Mouse (Mus musculus): ENCODE results near the gene Copz2.

Copz2 gene

DNA sequence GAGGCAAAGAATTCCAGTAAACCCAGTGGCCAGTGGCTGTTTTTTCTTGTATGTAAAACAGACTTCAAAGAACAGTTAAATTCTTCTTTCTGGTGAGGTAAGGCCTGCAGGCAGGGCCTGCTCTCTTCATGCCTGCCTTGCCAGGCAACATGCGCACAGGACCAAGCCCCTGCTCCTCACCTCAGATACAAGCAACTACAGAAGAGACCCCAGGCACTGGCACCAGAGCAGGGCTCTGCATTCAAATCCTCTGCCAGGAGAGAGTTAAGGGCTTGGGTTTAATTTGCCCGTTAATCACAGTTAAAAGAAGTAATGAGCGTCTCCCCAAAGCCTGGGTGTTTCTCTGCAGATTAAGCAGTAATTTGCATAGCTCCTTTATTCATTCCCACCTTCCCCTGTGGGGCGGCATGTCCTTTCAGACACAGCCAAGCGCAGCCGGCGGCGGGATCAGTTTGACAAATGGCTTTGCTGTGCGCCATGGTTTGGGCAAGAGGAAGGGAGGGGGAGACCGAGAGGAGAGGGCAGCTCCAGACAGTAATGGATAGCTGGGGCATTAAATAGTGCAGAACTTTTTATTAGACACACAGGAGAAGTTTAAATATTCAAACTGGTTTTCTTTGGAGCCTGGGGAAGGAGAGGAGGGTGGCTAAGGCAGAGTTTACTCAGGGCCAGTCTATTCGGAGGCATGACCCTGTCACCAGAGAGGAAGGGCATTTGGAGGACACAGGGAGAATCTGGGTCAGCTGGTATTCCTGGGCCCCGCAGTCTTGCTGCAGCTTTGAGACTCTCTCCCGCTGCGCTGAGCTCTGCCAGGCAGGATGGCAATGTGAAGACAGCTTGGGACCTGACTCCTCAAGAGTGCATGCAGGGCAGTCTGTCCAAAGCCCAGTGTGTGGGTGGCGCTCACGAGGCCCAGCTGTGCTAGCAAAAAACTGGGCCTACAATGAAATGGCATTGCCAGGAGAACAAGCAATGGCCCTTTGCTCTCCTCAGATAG is 53.3 kb downstream of the Copz2 start:
- DNase-seq (ENCODE audit: low spot score in 2 of 2), result no peak

DNA sequence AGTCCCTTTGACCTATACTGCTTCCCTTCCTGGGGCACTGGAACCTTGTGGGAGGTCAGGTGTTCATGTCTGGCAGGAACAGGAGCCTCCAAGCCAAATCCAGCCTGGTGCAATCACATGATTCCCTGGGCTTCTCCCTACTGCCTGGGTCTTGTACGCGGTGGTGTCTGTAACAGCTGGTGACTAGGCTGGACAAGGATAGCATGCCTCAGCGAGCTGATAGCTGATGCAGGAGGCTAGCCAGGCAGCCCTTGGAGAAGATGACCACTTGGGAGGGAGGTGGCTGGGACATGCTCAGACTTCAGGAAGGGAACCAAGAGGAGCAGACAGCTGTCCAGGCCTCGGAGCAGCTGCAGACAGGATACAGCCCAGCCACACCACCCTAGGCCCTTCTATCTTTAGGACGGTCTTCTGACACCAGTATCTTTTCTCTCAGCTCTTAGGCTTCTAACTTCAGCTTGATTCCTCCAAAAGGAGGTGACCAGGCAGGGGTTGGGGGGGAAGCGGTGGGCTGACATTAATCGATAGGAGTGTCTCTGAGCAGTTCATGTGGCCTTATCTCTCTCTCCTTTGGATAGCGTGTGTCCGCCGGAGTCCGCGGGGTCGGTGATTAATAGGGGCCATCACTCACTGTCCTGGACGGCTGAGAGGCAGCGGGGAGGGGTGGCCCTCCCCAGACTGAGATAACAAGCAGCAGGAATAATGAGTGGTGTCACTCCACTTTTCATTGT is 56.9 kb downstream of the Copz2 start:
- no peak for DNase-seq (ENCODE audit: low spot score in 2 of 2)

DNA sequence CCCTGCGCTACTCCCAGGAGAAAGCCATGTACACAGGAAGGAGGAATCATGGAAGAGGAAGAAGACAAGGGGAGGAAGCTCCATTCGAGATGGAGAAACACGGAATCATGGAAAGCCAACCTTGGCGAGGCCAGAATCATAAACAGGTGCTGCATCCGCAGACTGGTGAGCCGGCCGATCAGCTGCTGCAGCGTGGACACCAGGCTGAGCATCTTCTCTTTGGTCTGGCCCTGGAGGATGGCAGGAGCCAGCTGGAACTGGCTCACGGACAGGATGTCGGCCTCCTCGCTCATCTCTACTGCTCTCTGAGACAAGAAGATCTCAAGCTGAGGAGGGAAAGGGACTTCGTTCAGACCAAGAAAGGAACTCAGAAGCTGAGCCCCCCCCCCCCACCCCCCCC is 58.9 kb downstream of the Copz2 start:
- DNase-seq (ENCODE audit: low spot score in 2 of 2), result no peak

DNA sequence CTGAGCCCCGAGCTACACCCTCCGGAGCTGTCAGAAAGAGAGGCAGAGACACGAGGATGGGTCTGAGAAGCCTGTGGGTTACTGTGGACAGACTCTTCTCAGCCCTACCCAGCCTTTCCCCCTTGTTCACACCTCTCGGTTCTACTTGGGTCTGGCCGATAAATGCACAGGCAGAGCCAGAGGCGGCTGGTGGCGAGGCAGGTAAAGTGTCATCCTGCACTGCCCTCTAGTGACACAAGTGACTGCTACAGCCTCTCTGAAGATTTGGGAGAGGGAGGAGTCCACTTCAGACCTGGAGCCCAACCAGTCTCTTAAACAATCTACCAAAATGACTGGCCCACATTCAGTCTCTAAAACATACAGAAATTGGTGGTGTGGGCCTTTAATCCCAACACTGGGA is 60.3 kb downstream of the Copz2 start:
- DNase-seq (ENCODE audit: low spot score in 2 of 2), result peak; percentile 69 to 75
